Mouse (Mus musculus) mouse trophoblast stem cell (cell line): ENCODE data around the gene Pgd.
"Not testable (repeated sequence)": the region's sequence is repeated elsewhere in the genome, so short reads cannot be mapped to it uniquely, and the experiment has no call there.

Experiments used
- in situ Hi-C, 2 experiments: fragments of 300-500 bp; cut with MseI, MboI; formaldehyde crosslinking; loops; 2 replicates in 1 of 2; 3 replicates in 1 of 2; pipeline ENCODE4 v1.15.1; 2025

Pgd gene

DNA sequence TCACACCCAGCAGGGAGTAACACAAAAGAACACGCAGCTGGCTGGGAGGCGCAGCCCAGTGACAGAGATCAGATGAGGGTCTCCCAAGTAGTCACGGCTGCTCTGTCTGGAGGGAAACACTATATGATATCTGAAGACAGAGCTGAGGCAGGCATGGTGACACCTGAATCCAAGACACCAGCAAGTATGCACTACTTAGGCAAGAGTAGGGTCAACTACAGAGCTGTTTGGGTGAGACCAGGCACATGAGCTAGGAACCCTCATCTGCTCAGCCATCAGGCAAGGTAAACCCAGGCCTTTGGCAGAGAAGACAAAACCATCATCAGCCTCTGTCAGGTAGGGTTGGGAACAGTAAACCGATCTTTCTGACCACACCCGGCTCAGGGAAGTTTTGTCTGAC, 33.2 kb downstream of the Pgd start:
- in situ Hi-C loops: no loop called here

DNA sequence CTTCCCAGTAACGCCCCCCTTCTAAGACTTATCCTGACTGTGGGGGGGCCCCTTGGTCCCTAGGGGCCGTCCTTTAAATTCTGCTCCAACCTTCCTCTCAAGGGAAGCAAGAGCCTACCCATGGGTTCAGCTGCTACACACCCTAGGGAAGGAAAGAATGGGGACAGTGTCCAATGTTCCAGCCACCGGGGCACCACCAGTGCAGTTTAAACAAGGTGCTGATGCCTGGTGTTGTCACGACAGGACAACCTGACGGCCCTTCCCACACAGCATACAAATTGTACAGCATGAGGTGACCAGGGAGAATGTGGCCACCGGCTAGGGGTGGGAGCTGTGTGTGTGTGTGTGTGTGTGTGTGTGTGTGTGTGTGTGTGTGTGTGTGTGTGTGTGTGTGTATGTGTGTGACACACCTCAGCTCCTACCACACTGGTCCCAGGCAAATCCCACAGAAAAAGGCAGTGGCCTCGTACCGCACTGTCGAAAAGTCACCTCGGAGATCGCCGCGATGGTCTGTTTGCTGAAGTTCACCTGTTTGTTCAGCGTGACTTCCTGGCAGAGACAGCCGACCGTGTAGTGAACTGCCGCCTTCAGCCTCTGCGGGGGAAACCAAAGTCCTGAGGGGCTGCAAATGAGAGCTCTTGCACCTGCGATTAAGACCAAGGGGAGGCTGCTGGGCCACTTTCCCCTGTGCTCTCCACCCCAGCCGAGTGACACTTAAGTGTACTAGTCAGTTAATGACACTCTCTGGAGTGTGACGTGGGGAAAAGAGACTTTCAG, 34.6 kb downstream of the Pgd start:
- in situ Hi-C loops: no loop called here

DNA sequence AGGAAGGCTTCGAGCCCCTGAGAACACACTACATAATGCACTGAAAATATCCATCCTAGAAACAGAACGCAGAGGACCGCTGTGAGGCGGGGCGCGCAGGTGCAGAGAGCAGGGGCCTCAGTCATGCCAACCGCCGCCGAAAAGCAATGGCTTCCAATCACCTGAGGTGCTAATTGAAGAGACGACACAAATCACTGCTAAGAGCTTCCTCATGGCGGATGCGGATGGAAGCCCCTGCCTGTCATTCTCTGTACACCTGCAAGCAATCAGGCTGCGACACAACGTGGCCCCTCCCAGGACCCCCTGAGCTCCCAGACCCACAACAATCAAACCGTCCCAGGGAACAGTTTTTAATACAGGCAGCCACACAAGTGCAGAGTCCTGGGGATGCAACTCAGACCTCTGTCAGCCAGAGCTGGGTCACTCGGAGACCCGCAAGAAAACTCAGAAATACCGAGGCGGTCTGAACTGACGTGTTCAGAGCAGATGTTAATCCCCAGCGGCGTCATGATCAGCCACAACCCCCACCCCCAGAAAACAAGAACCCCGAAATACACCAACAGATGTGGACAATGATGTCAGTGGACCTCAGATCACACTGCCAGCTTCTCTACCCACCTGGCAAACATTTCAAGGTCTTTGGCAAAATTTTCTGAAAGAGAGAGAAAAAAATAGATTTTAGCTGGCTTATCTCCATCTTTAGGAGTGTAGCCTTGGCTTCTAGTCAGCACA, 35.4 kb downstream of the Pgd start:
- in situ Hi-C loops: no loop called here

DNA sequence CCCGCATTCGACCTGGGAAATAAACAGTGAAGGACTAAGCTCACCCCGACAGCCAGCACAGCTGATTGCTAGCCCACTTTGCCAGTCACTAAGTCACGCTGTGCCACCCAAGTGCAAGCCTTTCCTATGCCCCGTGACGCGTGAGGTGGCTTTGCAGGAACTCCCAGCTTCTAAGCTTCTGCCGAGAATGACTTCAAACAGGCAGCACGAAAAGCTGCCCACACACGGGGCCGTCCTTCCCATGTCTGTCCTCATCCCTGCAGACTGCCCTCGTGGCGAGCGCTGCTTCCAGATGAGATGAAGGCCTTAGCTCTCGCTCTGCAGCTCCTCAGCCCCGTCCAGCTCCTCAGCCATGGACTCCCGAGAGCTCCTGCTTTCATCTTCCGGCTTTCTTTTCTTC, 38.1 kb downstream of the Pgd start:
- in situ Hi-C loops: no loop called here

DNA sequence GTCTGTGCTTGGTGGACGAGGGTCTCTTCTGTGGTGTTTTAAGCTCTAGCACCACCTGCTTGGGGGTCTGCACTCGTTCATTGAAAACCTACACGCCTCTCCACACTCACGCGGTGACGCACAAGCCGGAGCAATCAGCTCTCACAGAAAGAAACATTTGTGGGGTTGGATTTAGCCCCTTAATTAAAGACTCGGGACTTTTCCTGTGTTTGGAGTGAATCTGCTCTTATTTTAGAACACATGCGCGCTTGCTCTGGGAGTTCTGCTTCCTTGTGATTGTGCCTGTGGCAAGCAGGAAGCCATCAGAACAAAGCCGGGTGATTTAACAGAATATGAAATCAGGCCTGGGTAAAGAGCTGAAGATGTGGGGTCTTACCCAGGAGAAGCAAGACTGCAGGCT, 39.9 kb downstream of the Pgd start, which contains the start of gene Cort:
Gene Cort (minus strand): TSS at position 101 of the 400 bp plus-strand sequence.
- in situ Hi-C loops: no loop called here

DNA sequence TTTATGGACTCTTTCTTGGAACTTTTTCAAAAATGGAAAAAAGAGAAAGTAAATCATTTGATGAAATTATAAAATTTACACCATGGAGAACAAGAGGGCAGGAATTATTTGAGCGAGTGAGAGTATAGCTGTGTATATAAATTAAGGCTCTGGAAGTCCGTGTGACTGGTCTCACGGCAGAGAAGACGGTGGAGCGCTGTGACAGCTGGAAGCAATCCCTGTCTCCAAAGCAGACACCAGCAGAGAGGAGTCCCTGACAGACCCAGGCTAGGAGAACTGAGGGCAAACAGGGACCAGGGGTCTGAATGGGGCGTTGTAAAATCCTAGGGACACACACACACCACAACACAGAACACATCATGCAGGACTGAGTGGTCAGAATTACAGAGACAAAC, 40.5 kb downstream of the Pgd start:
- in situ Hi-C loops: no loop called here

DNA sequence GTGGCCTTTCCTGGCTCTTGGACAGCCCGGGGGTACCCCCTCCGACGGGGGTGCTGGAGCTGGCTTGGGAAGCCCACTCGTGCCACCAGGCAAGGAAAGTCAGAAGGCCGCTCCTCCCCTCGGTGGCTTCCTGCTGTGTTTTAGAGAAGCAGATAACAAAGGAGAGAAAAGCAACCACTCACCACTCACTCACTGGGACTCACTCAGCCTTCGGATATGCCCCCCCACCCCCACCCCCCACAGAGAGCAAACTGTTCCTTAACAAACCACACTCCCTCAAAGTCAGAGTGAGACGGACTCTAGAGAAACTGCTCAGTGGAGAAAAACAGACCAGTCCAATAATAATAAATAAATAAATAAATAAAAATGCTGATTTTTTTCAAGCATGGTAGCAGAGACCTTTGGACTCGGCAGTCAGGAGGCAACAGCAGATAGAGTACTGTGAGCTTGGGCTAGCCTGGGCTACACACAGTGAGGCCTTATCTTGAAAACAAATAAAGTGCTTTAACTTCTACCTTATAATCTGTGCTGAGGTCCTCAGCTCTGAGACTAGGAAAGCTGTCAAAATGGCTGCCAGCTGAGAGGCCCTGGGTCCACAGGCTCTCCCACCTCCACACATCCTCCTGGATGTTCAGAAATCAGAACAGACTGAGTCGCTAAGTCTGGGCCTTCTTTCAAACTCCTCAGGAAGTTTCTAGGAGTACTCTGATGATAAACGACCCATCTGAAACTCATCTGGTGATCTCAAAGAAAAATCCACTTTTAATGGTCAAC, 41.0 kb downstream of the Pgd start:
- in situ Hi-C loops: no loop called here

DNA sequence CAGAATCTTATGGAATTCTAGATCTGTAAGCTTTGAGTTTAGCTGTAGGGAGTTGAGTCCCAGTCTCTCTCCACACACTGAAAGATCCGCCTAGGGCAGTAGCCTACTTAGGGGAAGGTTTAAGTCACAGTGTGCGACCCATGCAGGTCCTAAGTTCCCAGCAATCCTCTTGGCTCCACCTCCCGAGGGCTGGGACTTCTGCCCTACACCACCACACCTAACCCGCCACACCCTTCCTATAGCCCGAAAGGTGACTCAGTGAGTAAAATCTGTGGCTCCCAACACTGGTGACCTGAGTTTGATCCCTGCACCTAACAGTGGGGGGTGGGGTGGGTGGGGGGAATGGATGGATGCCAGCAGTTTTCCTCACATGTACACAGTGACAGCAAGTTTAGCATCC, 43.1 kb downstream of the Pgd start:
- in situ Hi-C loops: no loop called here

DNA sequence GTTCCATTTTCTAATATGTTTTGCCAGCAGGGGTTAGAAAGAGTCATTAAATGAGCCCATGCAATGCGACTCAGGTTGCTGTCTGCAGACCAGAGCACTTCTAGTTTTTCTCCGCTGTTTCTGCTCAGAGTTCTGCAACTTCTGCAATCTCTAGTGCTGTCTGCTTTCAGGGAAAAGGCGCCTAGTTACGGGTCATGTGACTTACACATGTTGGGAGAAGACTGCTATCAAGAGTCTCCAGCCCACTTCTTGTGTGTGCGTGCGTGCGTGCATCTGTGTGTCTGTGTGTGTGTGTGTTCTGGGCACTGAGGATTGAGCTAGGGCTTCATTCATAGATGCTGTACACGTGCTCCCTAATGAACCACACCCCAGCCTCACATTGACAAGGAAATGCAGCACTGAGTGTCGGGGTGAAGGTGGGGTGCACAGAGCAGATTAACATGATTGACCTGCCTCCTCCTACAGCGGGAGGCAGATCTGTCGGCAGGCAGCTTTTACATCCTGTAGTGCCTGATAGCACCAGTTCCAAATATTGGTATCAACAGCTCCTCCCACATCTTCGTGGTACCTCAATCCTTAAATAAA, 46.5 kb downstream of the Pgd start:
- in situ Hi-C loops: not testable (repeated sequence)

DNA sequence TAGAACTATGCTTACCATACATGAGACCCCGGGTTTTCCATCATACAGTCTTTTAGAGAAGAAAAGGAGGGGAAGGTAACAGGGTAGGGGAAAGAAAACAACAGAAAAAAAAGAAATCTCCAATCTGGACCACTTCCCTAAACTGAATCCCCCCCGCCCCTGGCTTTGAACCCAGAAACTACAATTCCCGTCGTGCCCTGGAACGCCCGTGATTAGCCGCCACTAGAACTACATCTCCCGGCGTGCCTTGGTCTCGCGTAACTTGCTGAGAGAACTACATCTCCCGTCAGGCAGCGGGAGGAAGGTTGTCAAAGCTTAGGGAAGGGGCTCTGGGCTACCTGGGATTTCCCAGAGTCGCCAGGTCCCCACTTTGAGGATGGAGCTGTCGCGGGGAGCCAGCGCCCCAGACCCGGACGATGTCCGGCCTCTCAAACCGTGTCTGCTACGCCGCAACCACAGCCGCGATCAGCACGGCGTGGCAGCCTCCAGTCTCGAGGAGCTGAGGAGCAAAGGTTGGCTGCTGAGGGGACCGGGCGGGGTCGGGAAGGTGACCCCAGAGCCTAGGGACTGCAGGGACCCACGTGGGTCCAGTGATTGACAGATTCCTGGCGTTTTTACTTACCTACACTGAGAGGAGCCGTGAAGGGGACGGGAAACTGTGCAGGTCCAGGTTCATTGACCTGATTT, 62.6 kb downstream of the Pgd start, which contains the start of gene Dffa:
Gene Dffa (plus strand): TSS at position 272 of the 687 bp plus-strand sequence.
- in situ Hi-C loops: no loop called here

DNA sequence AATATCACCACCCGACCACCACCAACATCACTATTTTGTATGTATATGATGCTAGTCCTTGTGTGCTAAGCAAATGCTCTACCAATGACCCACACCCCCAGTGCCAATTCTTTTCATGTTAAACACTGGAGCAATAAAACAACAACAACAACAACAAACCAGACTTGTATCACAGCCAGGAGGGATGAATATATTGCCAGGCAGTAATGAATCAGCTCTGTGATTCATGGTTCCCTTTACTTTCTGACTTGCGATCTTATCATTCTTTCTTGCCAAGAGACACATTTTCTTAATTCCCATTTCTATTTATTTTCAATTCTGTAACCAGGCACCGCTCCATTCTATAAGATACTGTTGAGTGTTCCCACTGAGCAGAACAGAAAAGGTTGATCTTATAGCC, 65.1 kb downstream of the Pgd start:
- in situ Hi-C loops: no loop called here

DNA sequence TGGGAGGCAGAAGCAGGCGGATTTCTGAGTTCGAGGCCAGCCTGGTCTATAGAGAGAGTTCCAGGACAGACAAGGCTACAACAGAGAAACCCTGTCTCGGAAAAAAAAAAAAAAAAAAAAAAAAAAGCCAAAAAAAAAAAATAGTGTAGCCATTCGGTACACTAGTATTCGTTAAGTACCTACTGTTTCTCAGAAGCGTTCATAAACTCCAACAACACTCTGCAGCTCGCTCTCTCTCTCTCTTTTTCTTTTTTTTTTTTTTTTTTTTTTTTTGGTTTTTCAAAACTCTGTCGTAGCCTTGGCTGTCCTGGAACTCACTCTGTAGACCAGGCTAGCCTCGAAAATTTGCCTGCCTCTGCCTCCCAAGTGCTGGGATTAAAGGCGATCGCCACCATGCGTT, 66.1 kb downstream of the Pgd start:
- in situ Hi-C loops: not testable (repeated sequence)
